Mouse (Mus musculus): ENCODE results near the gene Gmds. TPM values are rescaled to one million over a fixed set of nuclear protein-coding genes. Genes with fewer than 3 reads are reported as not detected.

The Gmds gene
- polyA plus RNA-seq (2014; fragmentation: Illumina TruSeq; extraction: RNeasy Lipid Tissue Mini Kit (QIAGEN cat#74804); ENCODE audit: low read depth, low replicate concordance) = 10.2 TPM

GRCm38 (mm10) chr13:32338513-32339365 is at the start of gene Gmds:
Gene Gmds, minus strand, starts transcription at chr13:32338740.

GRCm38 (mm10) chr13:31806428-31806832 is 532.1 kb downstream of the Gmds start, which contains the start of gene Foxc1:
Gene Foxc1, plus strand, starts transcription at chr13:31806633.

